Mouse (Mus musculus) MN1 (cell line): ENCODE results near the gene Fcgr1.
"Not testable (repeated sequence)": the region's sequence is repeated elsewhere in the genome, so short reads cannot be mapped to it uniquely, and the experiment has no call there.

Experiments
- DNase-seq: peaks from one replicate; pipeline ENCODE4 v3.0.0-alpha.2; 2016; ENCODE audit warnings: low spot score

Gene Fcgr1

DNA sequence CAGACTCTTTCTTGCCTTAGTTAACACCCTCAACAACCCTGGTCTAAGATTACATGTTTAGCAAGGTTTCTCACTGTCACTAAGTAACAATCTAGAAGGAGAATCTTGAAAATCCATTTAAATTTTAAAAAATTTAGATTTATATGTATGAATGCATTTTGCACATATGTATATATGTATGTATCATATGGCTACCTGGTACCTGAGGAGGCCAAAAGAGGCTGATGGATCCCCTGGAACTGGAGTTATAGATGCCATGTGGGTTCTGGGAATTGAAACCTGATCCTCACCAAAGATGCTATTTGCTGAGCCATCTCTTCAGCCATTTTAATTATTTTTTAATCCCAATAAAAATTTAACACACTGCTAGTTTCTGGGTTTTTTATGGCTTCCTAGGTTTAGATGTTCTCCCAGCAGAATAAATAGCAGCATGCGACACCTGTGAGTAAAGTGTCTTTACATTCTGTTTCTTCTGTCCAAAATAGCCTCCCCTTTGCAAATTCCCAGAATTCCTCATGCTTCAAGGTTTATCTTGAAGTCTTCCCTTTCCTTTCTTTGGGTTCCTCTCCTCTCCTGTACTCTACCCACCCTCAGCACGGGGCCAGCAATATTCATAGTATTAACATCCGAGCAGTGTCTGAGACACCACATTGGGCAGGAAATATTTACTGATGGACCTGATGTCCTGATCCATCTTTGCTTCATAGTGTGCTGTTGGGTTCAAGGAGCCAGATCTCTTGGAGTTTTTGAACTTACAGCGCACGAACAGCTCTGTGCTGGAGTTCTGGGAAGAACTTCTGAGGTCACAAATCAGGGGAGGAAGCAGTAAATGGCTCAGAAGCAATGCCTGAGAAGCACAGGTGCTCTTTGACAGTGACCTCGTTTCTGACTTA, 45.4 kb downstream of the Fcgr1 start:
- no peak for DNase-seq

DNA sequence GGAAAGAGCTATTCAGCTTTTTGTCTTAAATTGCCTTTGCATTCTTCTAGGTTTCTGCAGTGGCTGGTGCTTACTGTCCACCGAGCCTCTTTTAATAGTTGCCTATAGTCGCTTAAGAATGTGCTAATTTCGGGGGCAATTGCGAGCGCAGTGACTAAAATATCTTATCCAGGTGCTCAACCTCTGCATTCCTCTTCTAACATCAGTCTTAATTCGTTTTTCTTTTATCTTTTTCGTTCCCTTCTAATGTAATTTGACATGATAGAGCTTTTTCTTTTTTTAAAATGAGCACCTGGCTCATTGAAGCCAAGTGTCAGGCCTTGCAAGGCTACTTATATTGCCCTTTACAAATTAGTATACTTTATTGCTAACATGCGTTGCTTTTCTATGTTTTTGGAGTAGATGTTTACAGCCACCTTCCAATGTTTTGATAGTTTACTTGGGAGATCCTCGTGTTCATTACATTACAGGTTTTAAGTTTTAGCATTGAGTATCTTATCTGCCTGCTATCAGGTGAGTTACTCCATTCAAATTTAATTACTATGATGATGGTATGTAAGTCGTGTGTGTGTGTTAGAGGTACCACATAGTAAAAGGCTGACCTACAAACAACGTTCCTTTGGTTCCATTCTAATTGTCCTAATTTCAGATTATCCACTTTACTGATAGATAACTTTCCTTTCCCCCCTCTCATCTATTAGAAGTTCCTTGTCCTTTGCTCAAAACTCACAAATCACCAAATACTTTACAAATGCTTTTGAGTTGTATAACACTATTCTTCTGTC, 46.2 kb downstream of the Fcgr1 start:
- DNase-seq = peak; percentile 26

DNA sequence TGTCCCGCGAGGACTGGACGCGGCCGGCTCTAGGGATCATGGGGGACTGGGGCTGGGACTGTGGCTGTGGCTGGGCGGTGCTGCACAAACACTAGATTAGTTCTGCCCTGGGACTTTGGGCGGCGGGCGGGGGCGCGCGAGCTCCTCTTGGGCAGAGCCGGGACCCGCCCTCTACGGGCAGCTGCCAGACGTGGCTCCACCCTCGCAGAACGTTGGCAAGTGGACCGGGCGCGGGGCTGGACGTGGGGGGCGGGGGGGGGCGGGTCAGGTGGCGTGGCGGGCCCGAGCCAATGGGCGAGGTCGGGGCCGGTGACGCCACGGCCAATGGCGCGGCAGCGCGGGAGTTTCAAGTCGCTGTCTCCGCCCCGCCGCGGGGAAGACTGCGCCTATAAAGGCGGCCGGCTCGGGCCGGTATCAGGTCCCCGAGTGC, 47.3 kb downstream of the Fcgr1 start, which contains the start of gene Hist2h3c1:
TSS of gene Hist2h3c1 (plus strand) at position 259 of the 430 bp plus-strand sequence.
- not testable (repeated sequence) for DNase-seq

DNA sequence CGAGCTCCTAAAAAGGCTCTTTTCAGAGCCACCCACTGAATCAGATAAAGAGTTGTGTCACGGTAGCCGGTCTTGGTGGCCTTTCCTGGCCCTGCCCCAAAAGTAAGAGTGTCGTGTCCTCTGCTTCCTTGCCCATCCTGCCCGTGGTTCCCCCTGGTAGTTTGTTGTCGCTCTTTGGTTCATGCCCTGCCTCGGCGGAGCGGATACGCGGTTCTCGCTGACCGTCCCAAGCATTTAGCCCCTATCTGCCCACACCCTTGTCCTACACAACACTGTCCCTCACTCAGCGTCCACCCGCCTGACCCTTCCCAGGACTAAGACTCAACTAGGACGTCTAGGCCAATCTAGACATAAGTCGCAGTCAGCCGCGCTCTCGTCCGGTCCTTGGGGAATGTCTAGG, 47.8 kb downstream of the Fcgr1 start:
- DNase-seq = not testable (repeated sequence)

DNA sequence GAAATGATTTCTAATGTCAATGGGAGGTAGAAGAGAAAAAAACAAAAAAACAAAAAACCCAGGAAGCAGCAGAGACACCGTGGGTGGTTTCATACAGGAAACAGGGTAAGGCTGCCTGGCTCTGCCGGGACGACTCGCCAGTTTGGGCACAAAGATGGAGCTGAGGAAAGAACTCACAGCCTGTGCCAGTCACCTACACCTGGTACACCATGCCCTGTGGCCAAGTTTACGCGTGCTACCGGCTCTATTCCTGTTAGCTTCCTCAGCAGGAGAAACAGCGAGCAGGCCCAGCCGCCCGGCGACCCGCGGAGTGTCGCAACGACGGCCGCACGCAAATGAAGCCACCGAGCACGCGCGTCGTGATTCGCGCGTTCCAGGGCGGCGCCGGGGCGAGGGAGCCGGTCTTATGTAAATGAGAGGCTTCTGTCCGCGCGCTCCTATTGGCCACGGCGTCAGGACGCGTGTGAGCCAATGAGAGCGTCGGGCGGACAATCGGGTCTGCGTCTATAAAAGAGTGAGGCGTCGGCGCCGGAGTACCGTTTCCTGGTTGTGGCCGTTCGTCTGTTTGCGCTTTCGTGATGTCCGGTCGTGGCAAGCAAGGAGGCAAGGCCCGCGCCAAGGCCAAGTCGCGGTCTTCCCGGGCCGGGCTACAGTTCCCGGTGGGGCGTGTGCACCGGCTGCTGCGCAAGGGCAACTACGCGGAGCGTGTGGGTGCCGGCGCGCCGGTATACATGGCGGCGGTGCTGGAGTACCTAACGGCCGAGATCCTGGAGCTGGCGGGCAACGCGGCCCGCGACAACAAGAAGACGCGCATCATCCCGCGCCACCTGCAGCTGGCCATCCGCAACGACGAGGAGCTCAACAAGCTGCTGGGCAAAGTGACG, 48.5 kb downstream of the Fcgr1 start, which contains the start of gene Hist2h2aa1:
TSS of gene Hist2h2aa1 (plus strand) at position 495 of the 884 bp plus-strand sequence.
- peak; percentile 79 for DNase-seq

DNA sequence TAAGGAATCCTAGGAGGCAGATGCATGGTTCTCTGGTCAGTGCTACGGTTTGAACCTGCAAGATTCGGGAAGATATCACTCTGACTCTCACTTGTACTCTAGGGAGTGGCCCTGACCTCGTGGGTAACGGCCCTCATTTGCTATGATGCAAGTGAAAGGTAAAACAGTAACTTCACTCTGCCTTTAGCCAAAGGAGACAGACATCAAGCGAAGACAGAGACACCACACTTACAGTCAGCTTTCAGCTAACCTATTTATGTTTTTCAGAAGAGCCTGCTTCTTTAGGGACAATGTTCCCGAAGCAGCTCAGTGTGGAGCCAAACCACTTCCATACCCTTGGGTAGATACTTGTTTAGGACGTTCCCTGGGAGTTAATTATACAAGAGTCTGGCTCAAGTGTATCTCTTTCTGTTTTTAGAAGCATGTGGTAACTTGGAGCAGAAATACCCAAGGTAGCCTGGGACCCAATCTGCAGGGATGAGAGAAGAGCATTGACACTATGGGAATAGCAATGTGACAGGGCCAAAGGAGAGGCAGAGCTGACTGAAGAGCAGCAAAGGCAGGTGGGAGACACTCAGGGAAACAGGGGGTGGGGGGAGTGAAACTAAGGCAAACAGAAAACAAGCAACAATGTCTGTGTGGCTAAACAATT, 49.7 kb downstream of the Fcgr1 start:
- DNase-seq = peak; percentile 61

DNA sequence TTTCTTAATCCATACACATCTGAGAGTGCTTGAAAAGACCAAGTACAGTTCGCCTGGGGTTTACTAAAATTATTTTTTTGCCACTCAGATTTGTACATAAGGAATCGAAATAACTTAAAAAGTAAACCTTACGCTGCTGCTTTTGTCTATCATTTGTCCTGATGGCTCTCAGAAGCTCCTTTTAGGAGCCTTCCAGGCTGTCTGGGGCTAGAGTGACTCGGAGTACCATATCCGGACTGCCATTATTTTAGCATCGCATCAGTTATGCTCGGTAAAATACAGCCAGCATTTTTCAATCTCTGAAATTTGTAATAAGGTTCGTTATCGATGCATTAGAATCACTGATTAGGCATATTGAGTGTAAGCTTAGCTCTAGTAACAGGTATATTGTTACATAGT, 53.0 kb downstream of the Fcgr1 start:
- DNase-seq = no peak

GRCm38 (mm10) chr3:96239949-96240798, 53.6 kb downstream of the Fcgr1 start, which contains the start of gene Hist2h2aa2:
TSS of gene Hist2h2aa2 (minus strand) at chr3:96240276.
- peak; percentile 60 for DNase-seq

DNA sequence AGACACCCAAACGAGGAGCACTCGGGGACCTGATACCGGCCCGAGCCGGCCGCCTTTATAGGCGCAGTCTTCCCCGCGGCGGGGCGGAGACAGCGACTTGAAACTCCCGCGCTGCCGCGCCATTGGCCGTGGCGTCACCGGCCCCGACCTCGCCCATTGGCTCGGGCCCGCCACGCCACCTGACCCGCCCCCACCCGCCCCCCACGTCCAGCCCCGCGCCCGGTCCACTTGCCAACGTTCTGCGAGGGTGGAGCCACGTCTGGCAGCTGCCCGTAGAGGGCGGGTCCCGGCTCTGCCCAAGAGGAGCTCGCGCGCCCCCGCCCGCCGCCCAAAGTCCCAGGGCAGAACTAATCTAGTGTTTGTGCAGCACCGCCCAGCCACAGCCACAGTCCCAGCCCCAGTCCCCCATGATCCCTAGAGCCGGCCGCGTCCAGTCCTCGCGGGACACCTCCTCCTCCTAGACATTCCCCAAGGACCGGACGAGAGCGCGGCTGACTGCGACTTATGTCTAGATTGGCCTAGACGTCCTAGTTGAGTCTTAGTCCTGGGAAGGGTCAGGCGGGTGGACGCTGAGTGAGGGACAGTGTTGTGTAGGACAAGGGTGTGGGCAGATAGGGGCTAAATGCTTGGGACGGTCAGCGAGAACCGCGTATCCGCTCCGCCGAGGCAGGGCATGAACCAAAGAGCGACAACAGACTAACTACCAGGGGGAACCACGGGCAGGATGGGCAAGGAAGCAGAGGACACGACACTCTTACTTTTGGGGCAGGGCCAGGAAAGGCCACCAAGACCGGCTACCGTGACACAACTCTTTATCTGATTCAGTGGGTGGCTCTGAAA, 54.6 kb downstream of the Fcgr1 start, which contains the start of gene Hist2h3c2:
TSS of gene Hist2h3c2 (minus strand) at position 174 of the 840 bp plus-strand sequence.
- DNase-seq = not testable (repeated sequence)

DNA sequence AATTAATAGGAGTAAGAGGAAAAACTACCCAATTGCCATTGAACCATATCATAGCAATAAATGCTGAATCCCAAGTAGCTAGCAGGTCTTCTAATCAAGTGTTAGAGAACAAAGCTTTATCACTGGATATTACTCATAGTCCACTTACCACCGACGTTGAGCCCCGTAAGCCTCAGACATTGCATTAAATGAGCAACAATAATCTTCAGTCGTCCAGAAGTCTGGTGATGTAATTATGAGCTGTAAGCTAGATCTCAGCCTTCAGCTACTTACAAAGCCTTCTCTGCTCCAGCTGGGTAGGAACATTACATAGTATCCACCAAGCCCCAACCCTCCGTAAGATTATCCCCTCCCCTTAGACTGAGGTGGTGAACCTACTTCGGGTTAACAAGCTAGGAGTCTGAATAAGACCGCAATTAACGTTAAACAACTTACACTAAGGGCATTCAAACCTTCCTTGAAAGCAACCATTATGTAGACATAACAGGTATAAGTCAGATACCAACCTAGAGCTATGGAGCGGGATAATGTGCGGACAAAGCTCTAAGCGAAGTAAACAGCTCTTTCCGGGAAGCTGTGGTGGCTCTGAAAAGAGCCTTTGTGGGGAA, 55.8 kb downstream of the Fcgr1 start:
- peak; percentile 53 for DNase-seq

DNA sequence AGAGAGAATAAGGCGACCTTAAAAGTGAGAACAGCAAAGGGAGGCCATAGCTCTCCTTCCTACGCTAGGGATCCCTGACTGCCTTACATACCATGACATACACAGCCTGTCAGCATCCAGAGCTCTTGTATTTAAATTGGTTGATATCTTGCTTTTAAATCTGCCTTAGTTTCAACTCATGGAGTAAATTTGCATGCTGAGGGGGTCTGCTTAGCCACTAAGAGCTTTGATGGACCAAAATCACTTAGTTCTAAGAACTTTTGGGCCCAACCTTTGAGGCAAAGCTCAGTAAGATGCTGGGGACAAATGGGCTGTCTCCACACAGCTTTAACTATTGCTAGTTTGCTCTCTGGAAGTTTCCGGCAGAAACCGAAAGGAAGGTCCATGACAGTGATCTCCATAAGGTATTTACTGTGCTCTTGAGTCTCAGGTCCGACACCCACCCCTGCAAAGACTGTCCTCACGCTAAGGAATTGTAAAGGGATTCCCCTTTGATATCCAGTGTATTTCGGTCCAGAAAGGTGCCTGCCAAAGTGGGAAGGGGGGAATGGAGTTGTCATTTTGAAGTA, 56.4 kb downstream of the Fcgr1 start:
- DNase-seq = peak; percentile 43

DNA sequence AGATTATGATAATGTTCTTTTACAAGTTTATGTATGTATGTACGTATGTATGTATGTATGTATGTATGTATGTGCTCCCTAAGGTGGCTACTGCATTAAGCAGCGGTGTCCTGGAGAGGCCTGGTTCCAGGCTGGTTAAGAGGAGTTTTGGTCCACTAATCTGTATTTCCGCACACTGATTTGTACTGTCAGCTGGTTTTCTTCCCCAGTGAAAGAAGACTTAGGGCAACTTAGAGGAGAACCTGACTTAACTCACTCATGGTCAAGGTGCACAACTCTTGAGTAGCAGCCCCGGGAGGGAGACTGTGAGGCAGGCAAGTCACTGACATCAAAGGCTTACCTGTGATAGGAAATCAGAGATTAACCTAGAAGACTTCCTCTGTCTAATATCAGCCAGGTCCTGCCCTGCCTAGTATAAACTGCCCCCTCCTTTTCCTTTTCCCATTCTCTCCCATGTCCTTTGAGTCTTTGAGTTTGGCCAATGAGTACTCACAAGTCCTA, 56.9 kb downstream of the Fcgr1 start:
- no peak for DNase-seq

- no peak for DNase-seq
Measured at GRCm38 (mm10) chr3:96235836-96236235, 57.9 kb downstream of the Fcgr1 start.

DNA sequence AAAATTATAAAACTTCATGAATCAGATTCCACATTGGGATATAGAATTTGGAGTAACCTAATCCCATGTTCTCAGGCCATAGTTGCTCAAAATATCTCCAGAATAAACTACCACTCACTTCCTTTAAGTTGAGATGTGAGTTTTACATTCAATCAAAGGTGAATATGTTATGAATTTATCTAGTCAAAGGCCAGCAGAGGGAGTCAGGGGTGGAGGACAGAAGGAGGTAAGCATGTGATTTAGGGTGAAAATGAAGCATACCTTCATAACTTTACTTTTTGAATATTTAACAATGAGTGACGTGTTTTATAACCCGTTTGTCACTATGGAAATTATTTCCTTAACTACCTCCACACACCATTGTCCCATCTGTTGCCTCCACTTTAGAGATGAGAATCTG, 58.9 kb downstream of the Fcgr1 start:
- no peak for DNase-seq
